Mouse (Mus musculus) cortical plate, adult 2 months (tissue): Measurements from ENCODE around the gene Kif5a.

Source experiments
- CTCF ChIP-seq: fragments of 200-500 bp; IDR thresholded peaks from 2 replicates; pipeline ENCODE4 v1.5.1; 2011; ENCODE audit warnings: mild to moderate bottlenecking, control low read depth, low read length; ENCODE audit not compliant: insufficient read depth; ENCODE audit errors: extremely low read depth
- POLR2A ChIP-seq: fragments of 200-500 bp; IDR thresholded peaks from 2 replicates; pipeline ENCODE4 v1.6.1; 2011; ENCODE audit warnings: mild to moderate bottlenecking, low read length, control low read depth; ENCODE audit not compliant: insufficient read depth; ENCODE audit errors: extremely low read depth

DNA sequence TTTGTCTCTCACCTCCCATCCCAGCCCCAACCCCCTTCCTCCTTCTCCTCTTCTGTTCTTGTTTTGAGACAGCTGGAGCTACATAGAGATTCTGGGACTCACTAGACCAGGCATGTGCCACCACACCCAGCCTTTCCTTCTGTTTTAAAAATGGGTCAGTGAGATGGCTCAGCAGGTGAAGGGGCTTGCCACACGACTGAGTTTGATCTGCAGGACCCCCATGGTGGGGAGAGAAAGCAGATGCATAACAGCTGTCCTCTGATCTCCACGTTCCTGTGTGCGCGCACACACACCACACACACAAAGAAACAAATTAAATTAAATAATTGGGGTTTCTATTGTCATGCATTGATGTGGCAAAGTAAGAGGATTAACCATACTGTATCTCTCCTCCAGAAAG lies 1.8 kb upstream of the Kif5a start:
- TF ChIP-seq CTCF (no peak), POLR2A (no peak)
